Mouse (Mus musculus) CH12.LX (cell line): Measurements from ENCODE around the gene Mrpl58. TPM values are rescaled to one million over a fixed set of nuclear protein-coding genes. Genes with fewer than 3 reads are reported as not detected.

ENCODE experiments used
- DNase-seq: peaks from one replicate; pipeline ENCODE4 v3.0.0-alpha.2; 2013; ENCODE audit errors: extremely low read depth
- H3K27ac ChIP-seq: 2 replicates; pipeline ENCODE4 v1.5.1; 2012; ENCODE audit warnings: low read depth, mild to moderate bottlenecking, control low read depth, moderate library complexity; ENCODE audit not compliant: insufficient read depth
- H3K27me3 ChIP-seq: replicated peaks from 2 replicates; pipeline ENCODE3; 2012; ENCODE audit warnings: inconsistent platforms
- H3K36me3 ChIP-seq, 2 experiments: replicated peaks in 1 of 2; 2 replicates each; pipeline versions ENCODE3 to v1.6.1; 2012; ENCODE audit warnings: inconsistent platforms in 1 of 2, low read length in 1 of 2, mild to moderate bottlenecking in 1 of 2, mixed read lengths in 1 of 2, moderate library complexity in 1 of 2; ENCODE audit not compliant: control insufficient read depth in 1 of 2, insufficient read depth in 1 of 2
- H3K4me1 ChIP-seq, 2 experiments: 2 replicates each; pipeline ENCODE4 v1.6.1; 2012; ENCODE audit warnings: inconsistent platforms in 1 of 2, moderate library complexity in 1 of 2; ENCODE audit not compliant: insufficient read depth in 2 of 2, control insufficient read depth in 1 of 2
- H3K4me2 ChIP-seq: 2 replicates; pipeline ENCODE4 v1.6.1; 2012; ENCODE audit warnings: low read depth, mild to moderate bottlenecking, control low read depth; ENCODE audit not compliant: poor library complexity, insufficient read depth, severe bottlenecking
- H3K4me3 ChIP-seq, 3 experiments: fragments of 150-350 bp in 1 of 3; sonication (generic) in 1 of 3; replicated peaks in 1 of 3; 2 replicates each; pipeline versions ENCODE3 to v1.5.1; 2011 to 2012; ENCODE audit warnings: low read depth in 2 of 3, low read length in 2 of 3, mild to moderate bottlenecking in 2 of 3, moderate library complexity in 2 of 3, control low read depth in 1 of 3, improper control_type of control experiment in 1 of 3, inconsistent platforms in 1 of 3, mixed read lengths in 1 of 3; ENCODE audit not compliant: poor library complexity in 1 of 3
- H3K79me2 ChIP-seq: replicated peaks from 2 replicates; pipeline ENCODE4 v1.6.1; 2012; ENCODE audit warnings: mild to moderate bottlenecking, moderate library complexity; ENCODE audit not compliant: control insufficient read depth, poor library complexity, insufficient read depth, severe bottlenecking; ENCODE audit errors: extremely low read depth
- H3K9ac ChIP-seq: 2 replicates; pipeline ENCODE4 v1.6.1; 2012; ENCODE audit warnings: low read depth, mild to moderate bottlenecking, control low read depth, moderate library complexity; ENCODE audit not compliant: insufficient read depth
- H3K9me3 ChIP-seq: replicated peaks from 2 replicates; pipeline ENCODE3; 2012; ENCODE audit warnings: low read length, inconsistent platforms, mixed read lengths
- BHLHE40 ChIP-seq: IDR thresholded peaks from 2 replicates; pipeline ENCODE4 v1.6.1; 2011; ENCODE audit warnings: mild to moderate bottlenecking, low read depth, low read length, improper control_type of control experiment
- CHD2 ChIP-seq: IDR thresholded peaks from 2 replicates; pipeline ENCODE4 v1.6.1; 2011; ENCODE audit warnings: low read length, improper control_type of control experiment
- E2F4 ChIP-seq: IDR thresholded peaks from 2 replicates; pipeline ENCODE4 v1.6.1; 2011; ENCODE audit warnings: low read depth, low read length, improper control_type of control experiment; ENCODE audit not compliant: insufficient replicate concordance
- ETS1 ChIP-seq: conservative IDR thresholded peaks from 2 replicates; pipeline ENCODE4 v1.6.1; 2012; ENCODE audit warnings: low read depth, mild to moderate bottlenecking, inconsistent platforms, low read length, improper control_type of control experiment, moderate library complexity
- GABPA ChIP-seq: IDR thresholded peaks from 2 replicates; pipeline ENCODE4 v1.6.1; 2012; ENCODE audit warnings: low read depth, low read length, improper control_type of control experiment, inconsistent platforms; ENCODE audit not compliant: insufficient replicate concordance
- JUN ChIP-seq: IDR thresholded peaks from 2 replicates; pipeline ENCODE4 v1.6.1; 2011; ENCODE audit warnings: low read depth, mild to moderate bottlenecking, low read length, improper control_type of control experiment, moderate library complexity; ENCODE audit not compliant: insufficient read depth
- POLR2A ChIP-seq: IDR thresholded peaks from 2 replicates; pipeline ENCODE4 v1.6.1; 2011; ENCODE audit warnings: low read depth, mild to moderate bottlenecking, improper control_type of control experiment, low read length
- POLR2AphosphoS2 ChIP-seq: IDR thresholded peaks from 2 replicates; pipeline ENCODE4 v1.6.1; 2011; ENCODE audit warnings: low read depth, low read length, improper control_type of control experiment
- SIN3A ChIP-seq: IDR thresholded peaks from 2 replicates; pipeline ENCODE4 v1.6.1; 2012; ENCODE audit warnings: low read length, improper control_type of control experiment, inconsistent platforms
- SMC3 ChIP-seq: IDR thresholded peaks from 2 replicates; pipeline ENCODE4 v1.6.1; 2011; ENCODE audit warnings: low read depth, low read length, improper control_type of control experiment
- TBP ChIP-seq: conservative IDR thresholded peaks from 2 replicates; pipeline ENCODE4 v1.6.1; 2011; ENCODE audit warnings: low read depth, low read length, improper control_type of control experiment
- USF2 ChIP-seq: conservative IDR thresholded peaks from 2 replicates; pipeline ENCODE4 v1.6.1; 2011; ENCODE audit warnings: low read depth, low read length, improper control_type of control experiment
- ZC3H11A ChIP-seq: IDR thresholded peaks from 2 replicates; pipeline ENCODE4 v1.6.1; 2012; ENCODE audit warnings: low read depth, mild to moderate bottlenecking, inconsistent platforms, low read length, improper control_type of control experiment
- ZKSCAN1 ChIP-seq: IDR thresholded peaks from 2 replicates; pipeline ENCODE4 v1.6.1; 2012; ENCODE audit warnings: low read depth, inconsistent platforms, low read length, improper control_type of control experiment, borderline replicate concordance
- dilution Hi-C: fragments of 300-500 bp; cut with MboI; formaldehyde crosslinking; loops from 2 replicates; pipeline ENCODE4 v1.14.3; 2020; ENCODE audit warnings: low sequenced_read_pairs; ENCODE audit not compliant: extremely low pct_unique_long_range_greater_than_20kb, extremely low pct_ligation_motif_present
- in situ Hi-C: fragments of 300-500 bp; cut with MboI; formaldehyde crosslinking; loops from 3 replicates; pipeline ENCODE4 v1.14.3; 2019; ENCODE audit warnings: low sequenced_read_pairs, low pct_ligation_motif_present, low pct_unique_long_range_greater_than_20kb, mixed read lengths
- polyA plus RNA-seq: library from polyadenylated mRNA; unstranded; fragments of >175 nt; gene quantifications from 2 replicates; pipeline ENCODE4 v1.2.1, GENCODE M21; 2012; ENCODE audit warnings: low read depth; ENCODE audit not compliant: insufficient read length
- total RNA-seq, 2 experiments: library from RNA; depleted of rRNA; stranded (reverse); fragments of 300-350 nt in 1 of 2; fragments of >200 nt in 1 of 2; gene quantifications; 2 replicates each; pipeline ENCODE4 v1.2.3; 2012 to 2014

Gene Mrpl58
- total and polyA plus RNA-seq, 3 experiments, result 113 to 161 (median 157) TPM

DNA sequence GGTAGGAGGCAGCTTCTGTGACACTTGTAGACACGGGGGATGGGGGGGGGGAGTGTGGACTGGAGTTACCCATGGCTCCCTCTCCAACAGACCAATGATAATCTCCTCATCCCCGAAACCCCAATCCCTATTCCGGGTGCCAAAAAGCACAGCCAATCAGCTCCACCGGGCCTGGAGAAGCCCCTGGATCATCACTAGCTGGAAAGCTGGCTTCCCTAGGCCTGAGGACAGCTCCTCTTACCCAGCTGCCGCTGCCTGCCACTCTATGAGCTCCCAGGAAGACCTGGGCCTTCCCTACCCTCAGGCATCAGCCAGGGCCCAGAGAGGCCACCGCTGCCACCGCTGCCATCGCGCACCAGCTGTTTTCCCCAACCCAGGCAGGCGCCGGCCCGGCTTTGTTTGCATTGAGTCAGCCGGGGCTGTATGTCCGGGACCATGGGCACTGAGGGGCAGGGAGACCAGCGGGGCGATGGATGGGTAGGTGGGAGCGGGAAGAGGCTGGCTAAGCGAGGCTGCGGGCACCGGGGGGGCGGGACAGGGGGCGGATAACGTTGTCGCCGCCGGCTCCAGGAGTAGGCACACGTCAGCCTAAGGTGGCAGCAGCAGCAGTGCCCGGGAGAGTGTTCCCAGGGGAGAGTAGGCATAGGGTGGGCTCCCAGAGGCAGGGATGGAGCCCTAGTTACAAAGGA, 36.7 kb upstream of the Mrpl58 start:
- peak overlapping the region in 2 of 3 experiments; percentile 24 to 57 for H3K4me3 ChIP-seq
- H3K27me3 ChIP-seq, result peaks cover 98% of the 10 kb centered on the region
- peak overlapping the region; percentile 96 for H3K4me2 ChIP-seq
- no peak overlapping the region for H3K27ac ChIP-seq
- peak overlapping the region; percentile 25; the same call in 1 of the 2 replicates for H3K9ac ChIP-seq
- no peak for TF ChIP-seq JUN
- TF ChIP-seq USF2, result no peak
- TF ChIP-seq TBP, result no peak
- no peak for TF ChIP-seq BHLHE40
- no peak for TF ChIP-seq SIN3A
- no peak for TF ChIP-seq ETS1
- TF ChIP-seq ZKSCAN1, result no peak
- H3K4me1 ChIP-seq, result peaks cover 4 to 8% of the 10 kb centered on the region in 2 experiments
- dilution Hi-C loops (no loop called here), in situ Hi-C loops (no loop called here)
- no peaks in the 10 kb centered on the region for H3K79me2 ChIP-seq
- DNase-seq, result no peak
- H3K9me3 ChIP-seq, result no peaks in the 10 kb centered on the region
- no peaks in the 10 kb centered on the region for H3K36me3 ChIP-seq

DNA sequence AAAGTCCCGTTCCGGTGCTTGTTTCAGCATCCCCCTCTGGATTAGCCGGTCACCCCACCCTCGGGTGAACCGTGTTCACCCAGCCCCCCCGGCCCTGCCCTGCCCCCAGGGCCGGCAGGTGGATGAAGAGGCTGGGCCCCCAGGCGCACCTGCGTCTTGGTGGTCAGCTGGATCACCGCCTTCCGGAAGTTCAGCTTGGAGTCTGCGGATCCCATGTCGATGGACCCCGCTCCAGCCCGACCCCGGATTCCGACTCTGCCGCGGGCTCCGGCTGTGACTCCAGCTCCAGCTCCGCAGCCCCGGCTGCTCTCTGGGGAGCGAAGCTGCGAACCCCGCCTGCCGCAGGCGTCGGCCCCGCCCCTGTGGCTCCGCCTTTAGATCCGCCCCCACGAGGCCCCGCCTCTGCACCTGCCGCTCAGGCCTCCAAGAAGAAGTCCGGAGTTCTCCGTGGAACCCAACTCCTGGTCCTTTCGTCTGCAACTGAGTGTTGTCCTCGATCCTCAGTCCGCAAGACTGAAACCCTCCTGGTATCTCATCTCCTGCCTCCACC, 36.1 kb upstream of the Mrpl58 start, which contains the start of gene Hid1:
Gene Hid1 (minus strand): TSS at position 362 of the 550 bp plus-strand sequence.
- Histone ChIP-seq H3K4me2 (peak within 1 kb of the TSS; percentile 96), H3K4me3 (peak within 1 kb of the TSS; percentile 9 to 57 (median 24)), H3K79me2 (no peaks in the 10 kb centered on the region), H3K36me3 (no peaks in the 10 kb centered on the region), H3K27ac (no peak within 1 kb of the TSS), H3K9me3 (no peaks in the 10 kb centered on the region), H3K9ac (peak within 1 kb of the TSS; percentile 25), H3K4me1 (peaks cover 4 to 8% of the 10 kb centered on the region in 2 experiments), H3K27me3 (peaks cover 98% of the 10 kb centered on the region)
- in situ Hi-C loops (no loop called here), dilution Hi-C loops (no loop called here)
- peak; percentile 59; the same call in 1 of the 2 replicates for TF ChIP-seq BHLHE40
- TF ChIP-seq GABPA, result no peak
- TF ChIP-seq POLR2A, result peak; percentile 49; the same call in 1 of the 2 replicates
- no peak for TF ChIP-seq SIN3A
- TF ChIP-seq E2F4, result no peak
- peak; percentile 49 for DNase-seq

DNA sequence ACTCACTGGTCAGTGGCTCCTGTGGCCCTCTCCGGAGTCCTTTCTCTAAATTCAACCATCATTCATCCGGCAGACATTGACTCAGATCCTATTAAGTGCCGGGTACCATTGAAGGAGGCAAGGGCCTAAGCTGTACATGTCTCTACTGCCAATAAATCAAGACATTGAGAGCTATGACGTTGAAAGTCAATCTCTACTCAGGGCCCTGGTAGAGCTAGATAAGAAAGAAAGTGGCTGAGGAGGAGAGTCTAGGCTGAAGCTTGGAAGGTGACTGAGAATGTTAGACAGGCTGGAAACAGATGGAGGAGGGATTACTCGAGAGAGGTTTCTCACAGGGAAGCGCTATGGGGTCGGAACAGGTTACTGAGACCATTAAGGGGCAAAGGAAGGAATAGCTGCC, 33.2 kb upstream of the Mrpl58 start:
- no peak for TF ChIP-seq POLR2AphosphoS2
- no peak for TF ChIP-seq ZC3H11A
- TF ChIP-seq BHLHE40, result no peak
- no peak for TF ChIP-seq POLR2A
- no peak for TF ChIP-seq SMC3
- TF ChIP-seq CHD2, result no peak
- Histone ChIP-seq H3K9me3 (no peaks in the 10 kb centered on the region), H3K4me1 (peaks cover 12 to 14% of the 10 kb centered on the region in 2 experiments), H3K36me3 (no peaks in the 10 kb centered on the region), H3K79me2 (no peaks in the 10 kb centered on the region), H3K27ac (no peak overlapping the region), H3K27me3 (peaks cover 96% of the 10 kb centered on the region), H3K9ac (no peak overlapping the region), H3K4me3 (no peak overlapping the region), H3K4me2 (no peak overlapping the region)
- DNase-seq, result no peak
- in situ Hi-C loops (no loop called here), dilution Hi-C loops (no loop called here)
